Mouse (Mus musculus) cerebellum, adult 8-10 months (tissue): Measurements from ENCODE around the gene Trim63.
"Not testable (repeated sequence)": the region's sequence is repeated elsewhere in the genome, so short reads cannot be mapped to it uniquely, and the experiment has no call there.

Source experiments
- DNase-seq: peaks from one replicate; pipeline ENCODE4 v3.0.0; 2022

Gene Trim63

GRCm38 (mm10) chr4:134299498-134299810 is 15.5 kb upstream of the Trim63 start:
- DNase-seq = no peak

- DNase-seq = no peak
Measured at GRCm38 (mm10) chr4:134300316-134300715, 14.6 kb upstream of the Trim63 start.

- no peak for DNase-seq
Measured at GRCm38 (mm10) chr4:134302084-134302483, 12.8 kb upstream of the Trim63 start.

GRCm38 (mm10) chr4:134306963-134307362 is 8.0 kb upstream of the Trim63 start:
- DNase-seq = no peak

GRCm38 (mm10) chr4:134307367-134308072 is 7.4 kb upstream of the Trim63 start:
- no peak for DNase-seq

- DNase-seq = no peak
Measured at GRCm38 (mm10) chr4:134310106-134310505, 4.8 kb upstream of the Trim63 start.

GRCm38 (mm10) chr4:134310656-134311055 is 4.3 kb upstream of the Trim63 start:
- DNase-seq = no peak

- no peak for DNase-seq
Measured at GRCm38 (mm10) chr4:134311784-134312183, 3.1 kb upstream of the Trim63 start.

GRCm38 (mm10) chr4:134312341-134312740 is 2.6 kb upstream of the Trim63 start:
- no peak for DNase-seq

GRCm38 (mm10) chr4:134312901-134313300 is 2.0 kb upstream of the Trim63 start:
- no peak for DNase-seq

GRCm38 (mm10) chr4:134314081-134314655 is 752 bp upstream of the Trim63 start:
- no peak for DNase-seq

- no peak for DNase-seq
Measured at GRCm38 (mm10) chr4:134315470-134315869, 550 bp downstream of the Trim63 start.

GRCm38 (mm10) chr4:134316390-134316789 is 1.5 kb downstream of the Trim63 start:
- DNase-seq = no peak

GRCm38 (mm10) chr4:134319074-134319473 is 4.2 kb downstream of the Trim63 start:
- no peak for DNase-seq

GRCm38 (mm10) chr4:134319674-134320073 is 4.8 kb downstream of the Trim63 start:
- no peak for DNase-seq

- no peak for DNase-seq
Measured at GRCm38 (mm10) chr4:134321524-134321923, 6.6 kb downstream of the Trim63 start.

- no peak for DNase-seq
Measured at GRCm38 (mm10) chr4:134324655-134325054, 9.7 kb downstream of the Trim63 start.

- no peak for DNase-seq
Measured at GRCm38 (mm10) chr4:134326859-134327530, 12.1 kb downstream of the Trim63 start.

GRCm38 (mm10) chr4:134328151-134328550 is 13.2 kb downstream of the Trim63 start:
- DNase-seq = no peak

GRCm38 (mm10) chr4:134328832-134329231 is 13.9 kb downstream of the Trim63 start:
- DNase-seq = no peak

GRCm38 (mm10) chr4:134330281-134330680 is 15.4 kb downstream of the Trim63 start:
- no peak for DNase-seq

- DNase-seq = not testable (repeated sequence)
Measured at GRCm38 (mm10) chr4:134341231-134341630, 26.3 kb downstream of the Trim63 start.

- DNase-seq = no peak
Measured at GRCm38 (mm10) chr4:134342213-134342779, 27.4 kb downstream of the Trim63 start.
